Mouse (Mus musculus) gastrocnemius, postnatal 10 days (tissue): Measurements from ENCODE around the gene Safb. TPM values are rescaled to one million over a fixed set of nuclear protein-coding genes. Genes with fewer than 3 reads are reported as not detected.

Experiments used
- DNase-seq: peaks from one replicate; pipeline ENCODE4 v3.0.0; 2021; ENCODE audit warnings: mixed read lengths
- total RNA-seq, 2 experiments: library from RNA; stranded (reverse); gene quantifications; 2 replicates each; pipeline ENCODE4 v1.2.3; 2021

Gene Safb
- total RNA-seq, 2 experiments from 2014 or later = 57.1 to 69.2 TPM

DNA sequence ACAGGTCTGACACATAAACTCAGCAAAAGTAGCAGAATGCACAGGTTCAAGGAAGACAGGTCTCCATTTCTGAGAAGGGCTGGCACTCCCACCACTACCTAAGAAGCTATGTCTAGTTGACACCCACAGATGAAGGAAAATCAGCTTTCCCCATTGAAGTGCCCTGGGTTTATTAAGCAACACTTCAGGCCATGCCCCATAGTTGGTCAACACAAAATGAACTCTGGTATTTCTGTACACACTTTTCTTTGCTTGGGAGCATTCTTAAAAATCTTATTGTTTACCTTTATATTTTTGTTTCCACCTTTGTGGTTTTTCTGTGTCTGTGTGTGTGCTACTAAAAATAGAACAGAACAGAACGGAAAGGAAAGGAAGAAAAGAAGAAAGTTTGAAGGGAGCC is 24.5 kb upstream of the Safb start:
- DNase-seq = no peak

- DNase-seq = no peak
Measured at GRCm38 (mm10) chr17:56561866-56562265, 22.8 kb upstream of the Safb start.

DNA sequence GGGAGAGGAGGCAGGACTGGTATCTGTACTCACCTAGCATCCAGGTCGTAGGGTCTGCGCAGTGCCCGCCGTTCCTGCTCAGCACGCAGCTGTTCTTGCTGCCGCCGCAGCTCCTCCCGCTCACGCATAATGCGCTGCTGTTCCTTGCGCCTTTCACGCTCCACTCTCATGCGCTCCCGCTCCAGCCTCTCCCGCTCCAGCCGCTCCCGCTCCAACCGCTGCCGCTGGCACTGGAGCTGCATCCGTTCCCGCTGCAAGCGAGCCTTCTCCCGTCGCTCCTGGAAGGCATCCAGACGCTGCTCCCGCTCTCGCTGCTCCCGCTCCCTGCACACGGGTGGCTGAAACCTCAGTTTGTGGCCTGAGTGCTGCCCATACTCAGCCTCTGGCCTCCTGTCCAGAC is 18.3 kb upstream of the Safb start:
- DNase-seq = no peak

DNA sequence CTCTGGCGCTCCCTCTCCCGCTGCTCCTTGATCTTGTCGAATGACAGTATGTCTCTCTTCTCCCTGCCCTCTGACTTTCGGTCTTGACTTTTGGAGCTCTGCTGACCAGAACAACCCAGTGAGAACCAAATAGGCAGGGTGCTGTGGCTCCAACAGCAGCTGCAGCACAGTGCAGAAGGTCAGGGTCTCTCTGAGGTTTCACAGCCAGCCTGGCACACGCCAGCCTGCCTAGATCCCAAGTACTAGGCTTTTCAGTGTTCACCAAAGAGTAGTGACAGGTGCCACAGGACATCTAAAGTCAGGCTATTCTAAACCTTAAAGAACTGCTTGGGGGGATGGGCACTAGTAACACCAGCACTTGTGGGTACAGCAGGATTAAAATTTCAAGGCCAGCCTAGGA is 17.7 kb upstream of the Safb start:
- DNase-seq = no peak

DNA sequence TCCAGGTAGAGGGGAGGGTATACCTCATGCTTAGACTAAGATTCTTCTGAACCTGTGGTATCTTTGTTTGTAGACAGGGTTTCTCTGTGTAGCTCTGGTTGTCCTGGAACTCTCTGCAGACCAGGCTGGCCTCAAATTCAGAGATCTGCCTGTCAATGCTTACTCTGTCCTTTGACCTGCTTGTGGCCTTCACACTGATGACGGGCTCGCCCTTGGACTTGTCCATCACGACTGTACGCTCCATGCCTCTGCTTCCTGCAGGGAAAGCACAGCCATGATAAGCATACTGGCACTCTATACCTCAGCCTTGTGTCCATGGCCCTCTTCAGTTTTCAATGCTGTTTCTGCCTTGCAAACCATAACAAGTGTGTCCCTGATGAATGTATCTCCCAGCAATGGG is 17.3 kb upstream of the Safb start:
- no peak for DNase-seq

DNA sequence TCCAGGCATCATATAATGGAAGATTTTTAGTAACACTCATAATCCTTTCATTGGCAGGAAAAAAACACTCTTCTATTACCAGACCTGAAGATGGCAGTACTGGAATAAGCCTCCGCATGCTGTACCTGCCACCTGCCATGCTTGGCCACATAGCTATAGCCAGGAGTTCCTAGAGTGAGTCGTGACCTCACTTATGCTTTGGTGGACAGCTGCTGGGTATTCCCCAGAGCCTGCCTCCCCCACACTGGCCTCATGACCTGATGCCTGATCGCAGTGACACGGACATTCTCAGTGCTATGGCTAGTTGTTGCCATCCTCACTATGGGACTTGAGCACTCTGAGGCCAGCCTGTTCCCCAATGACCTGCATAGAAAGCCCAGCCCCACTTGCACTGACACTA is 14.3 kb upstream of the Safb start:
- no peak for DNase-seq

GRCm38 (mm10) chr17:56572154-56572553 is 12.5 kb upstream of the Safb start:
- DNase-seq = no peak

DNA sequence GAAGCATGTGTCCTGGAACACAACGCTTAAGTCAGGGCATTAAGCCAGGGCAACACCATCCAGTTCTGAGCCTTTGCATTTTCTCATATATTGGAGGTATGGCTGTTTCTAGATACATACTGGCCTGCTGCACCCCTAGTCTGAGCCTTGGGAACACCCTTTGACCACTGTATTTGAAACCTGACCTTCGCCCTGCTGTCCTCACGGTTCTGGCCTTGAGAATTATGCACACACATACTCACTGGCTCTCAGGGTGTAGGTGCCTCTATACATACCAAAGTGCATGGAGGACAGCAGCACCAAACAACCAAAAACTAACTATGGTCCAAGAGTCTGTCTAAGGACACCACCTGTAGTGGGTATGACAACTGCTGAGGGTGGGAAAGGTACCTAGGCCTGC is 11.7 kb upstream of the Safb start:
- no peak for DNase-seq

GRCm38 (mm10) chr17:56583071-56583470 is 1.6 kb upstream of the Safb start:
- no peak for DNase-seq

GRCm38 (mm10) chr17:56583611-56584256 is 891 bp upstream of the Safb start:
- DNase-seq = peak; percentile 56

DNA sequence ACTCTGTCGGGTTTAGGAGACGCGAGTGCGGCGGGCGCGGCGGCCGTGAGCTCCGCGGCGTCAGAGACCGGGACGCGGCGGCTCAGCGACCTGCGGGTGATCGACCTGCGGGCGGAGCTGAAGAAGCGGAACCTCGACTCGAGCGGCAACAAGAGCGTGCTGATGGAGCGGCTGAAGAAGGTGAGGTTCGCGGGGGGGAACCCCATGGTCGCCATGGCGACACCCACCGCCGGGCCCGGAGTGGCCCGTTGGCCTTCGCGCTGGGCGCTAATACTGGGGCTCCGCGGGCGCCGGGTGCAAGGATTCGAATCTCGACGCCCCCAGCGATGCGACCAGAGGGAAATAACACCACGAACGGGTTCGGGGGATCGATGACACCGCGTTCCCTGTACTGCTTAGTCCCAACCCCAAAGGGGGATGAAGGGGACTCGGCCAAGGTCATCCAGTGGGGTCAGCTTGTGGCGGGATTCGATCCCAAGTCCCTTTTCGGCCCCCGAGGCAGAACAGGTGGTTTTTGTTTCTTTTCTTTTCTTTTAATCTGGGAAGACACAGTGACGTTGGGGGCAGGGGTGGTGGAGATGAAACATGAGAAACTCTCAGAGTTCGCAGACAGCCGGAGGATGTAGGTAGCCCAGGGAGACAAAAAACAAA is 671 bp downstream of the Safb start:
- peak; percentile 58 for DNase-seq

GRCm38 (mm10) chr17:56587773-56588172 is 3.1 kb downstream of the Safb start:
- DNase-seq = no peak

- no peak for DNase-seq
Measured at GRCm38 (mm10) chr17:56588921-56589320, 4.3 kb downstream of the Safb start.

- DNase-seq = no peak
Measured at GRCm38 (mm10) chr17:56592553-56592952, 7.9 kb downstream of the Safb start.

DNA sequence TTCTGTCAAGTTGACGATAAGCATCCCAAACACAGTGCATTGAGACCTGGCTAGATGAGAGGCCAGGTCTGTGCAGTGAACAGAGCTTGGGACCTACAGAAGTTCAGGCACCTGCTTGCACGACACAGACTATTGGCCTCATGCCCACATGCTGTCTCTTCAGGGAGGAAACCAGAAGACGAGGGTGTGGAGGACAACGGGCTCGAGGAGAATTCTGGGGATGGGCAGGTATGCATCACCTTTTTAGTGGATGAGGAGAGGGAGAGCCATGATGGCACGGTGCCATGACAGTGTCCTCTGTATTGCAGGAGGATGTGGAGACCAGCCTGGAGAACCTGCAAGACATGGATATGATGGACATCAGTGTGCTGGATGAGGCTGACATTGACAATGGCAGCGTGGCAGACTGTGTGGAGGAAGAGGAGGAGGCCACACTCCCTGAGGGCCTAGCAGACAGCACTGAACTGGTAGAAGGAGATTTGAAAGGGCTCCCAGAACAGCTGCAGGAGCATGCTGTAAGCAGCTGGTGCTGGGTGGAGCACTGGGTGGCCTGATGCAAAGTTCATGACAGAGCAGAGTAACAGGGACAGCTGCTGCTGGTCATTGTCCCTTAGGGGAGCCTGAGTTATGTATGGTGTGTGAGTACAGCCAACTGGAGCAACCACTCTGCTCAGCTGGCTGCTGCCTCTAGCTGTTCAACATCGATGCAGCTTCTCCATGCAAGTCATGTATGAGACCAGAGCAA is 9.1 kb downstream of the Safb start:
- peak; percentile 50 for DNase-seq

GRCm38 (mm10) chr17:56603186-56604069 is 18.8 kb downstream of the Safb start:
- DNase-seq = no peak

- no peak for DNase-seq
Measured at GRCm38 (mm10) chr17:56604070-56604380, 19.4 kb downstream of the Safb start.

GRCm38 (mm10) chr17:56604422-56604821 is 19.8 kb downstream of the Safb start:
- no peak for DNase-seq

DNA sequence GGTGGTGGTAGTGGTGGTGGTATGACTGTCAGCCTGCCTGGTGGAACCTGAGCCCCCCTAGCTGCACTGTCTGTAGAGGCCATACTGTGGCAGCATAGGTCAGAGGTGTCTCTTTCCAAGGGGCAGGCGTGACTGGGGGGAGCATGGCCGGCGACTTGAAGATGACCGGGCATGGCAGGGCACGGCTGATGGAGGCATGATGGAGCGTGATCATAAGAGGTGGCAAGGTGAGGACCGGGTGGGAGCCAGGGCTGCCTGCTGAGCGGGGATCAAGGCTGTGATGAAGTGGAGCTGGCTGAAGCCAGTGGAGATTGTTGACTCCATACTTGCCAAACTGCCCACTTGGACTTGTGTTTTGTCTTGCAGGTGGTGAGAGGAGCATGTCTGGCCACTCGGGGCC is 20.8 kb downstream of the Safb start:
- DNase-seq = no peak

DNA sequence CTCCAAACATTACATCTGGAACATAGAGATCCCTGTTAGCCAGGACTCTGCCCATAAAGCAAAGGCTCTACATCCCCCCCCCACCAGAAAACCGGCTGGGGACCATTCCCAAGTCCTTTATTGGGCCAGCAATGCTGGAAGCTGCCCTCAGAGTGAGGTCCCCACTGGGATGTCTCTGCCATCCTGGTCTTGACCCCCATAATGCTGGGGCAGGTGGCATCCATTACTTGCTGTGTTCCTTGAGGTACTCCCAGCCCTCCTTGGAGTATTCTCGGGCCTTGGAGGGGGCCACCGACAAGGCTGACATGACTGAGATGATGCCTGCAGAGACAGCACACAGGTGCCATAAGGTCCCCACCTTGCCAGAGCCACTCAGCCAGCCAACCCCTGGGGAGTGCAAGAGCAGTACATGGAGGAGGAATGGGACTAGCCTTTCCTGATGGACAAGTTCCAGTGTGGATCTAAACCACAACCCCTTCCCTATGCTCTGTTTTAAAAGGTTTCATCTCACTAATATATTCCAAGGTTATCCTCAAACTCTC is 23.0 kb downstream of the Safb start:
- no peak for DNase-seq

DNA sequence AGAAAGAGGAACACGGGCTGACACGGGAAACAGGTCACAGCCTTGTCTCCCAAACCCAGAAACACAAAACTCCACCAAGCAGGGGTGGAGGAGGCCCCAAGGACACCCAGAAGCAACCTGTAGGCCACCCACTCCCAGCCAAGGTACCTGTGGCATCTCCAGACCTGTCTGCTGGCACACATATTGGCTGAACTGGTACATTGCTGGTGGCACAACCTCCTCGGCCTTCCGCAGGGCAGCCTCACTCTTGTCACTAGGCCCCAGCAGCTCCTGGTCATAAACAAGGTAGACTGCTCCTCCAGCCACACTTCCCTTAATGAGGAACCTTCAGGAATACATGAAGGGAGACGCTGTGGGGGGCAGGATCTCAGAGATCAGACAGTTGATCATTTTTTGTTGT is 24.1 kb downstream of the Safb start:
- DNase-seq = no peak

DNA sequence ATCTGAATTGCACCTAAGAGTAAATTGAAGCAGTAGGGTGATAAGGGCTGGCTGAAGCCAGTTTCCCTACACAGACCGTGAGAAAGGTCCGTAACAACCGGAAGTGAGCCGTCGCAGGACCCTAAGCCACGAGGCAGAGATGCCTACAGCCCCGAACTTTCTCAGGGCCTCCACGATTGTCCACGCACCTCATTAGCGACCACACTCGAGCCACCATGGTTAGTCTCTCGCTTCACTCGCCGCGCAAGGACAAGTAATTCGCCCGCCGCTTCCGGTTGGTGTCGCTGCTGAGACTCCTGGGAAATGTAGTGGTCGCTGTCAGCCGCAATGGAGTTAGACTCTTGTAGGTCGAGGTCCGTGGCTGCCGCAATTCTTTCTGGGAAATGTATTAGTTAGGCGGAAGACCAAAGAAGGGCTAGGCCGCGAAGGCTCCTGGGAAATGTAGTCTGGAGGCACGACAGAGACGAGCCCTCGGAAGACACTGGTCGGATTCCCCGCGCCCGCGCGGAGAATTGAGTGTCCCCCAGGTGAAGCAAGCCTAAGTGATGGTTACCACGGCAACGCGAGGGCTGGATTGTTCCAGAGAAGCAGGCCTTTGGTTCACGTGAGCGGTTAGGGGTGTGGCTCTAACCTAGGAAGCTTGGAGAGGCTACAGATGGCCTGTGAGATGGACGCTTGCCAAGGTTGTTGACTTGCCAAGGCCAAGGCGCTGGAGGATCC is 25.0 kb downstream of the Safb start, which contains the start of gene 2410015M20Rik:
2410015M20Rik (minus strand) TSS at position 320 of the 720 bp plus-strand sequence.
- peak; percentile 86 for DNase-seq
